In the genomic region with DNA sequence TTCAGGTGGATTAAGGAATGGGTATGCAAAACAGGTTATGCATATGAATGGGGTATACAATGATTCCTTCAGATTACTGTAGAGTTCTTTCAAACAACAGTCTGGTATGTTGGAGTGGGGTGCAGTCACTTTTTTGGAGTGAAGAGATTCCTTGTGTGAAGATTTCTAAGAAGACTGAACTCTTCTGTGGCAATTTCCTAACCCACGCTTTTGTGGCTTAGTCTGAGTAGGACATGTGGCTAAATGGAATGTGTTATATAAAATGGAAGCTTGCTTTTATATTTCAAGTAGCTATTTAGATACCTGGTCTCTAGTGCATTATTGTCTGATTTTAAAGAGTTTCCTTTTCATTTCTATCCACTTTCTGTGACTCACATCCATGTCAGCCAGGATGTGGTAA, we compare ENCODE assay signal across 19 mouse cellular contexts.
"Had no signal": no experiment of that assay in that cellular context is flagged by ENCODE, and none has a peak within 500 bp of the region (broad histone marks: within the 10 kb centered on the region; RNA-seq: fewer than 3 reads in every experiment).

No protein-coding gene starts in this region.

- ATAC-seq: liver, embryonic 12.5 days; midbrain, embryonic 13.5 days; midbrain, embryonic 16.5 days had no signal

- H3K4me3 ChIP-seq: kidney, embryonic 15.5 days; limb, embryonic 10.5 days; limb, embryonic 13.5 days; liver, embryonic 12.5 days; liver, embryonic 15.5 days; lung, embryonic 15.5 days; megakaryocyte, embryonic 14.5 days; midbrain, embryonic 10.5 days; midbrain, embryonic 13.5 days had no signal

- H3K4me2 ChIP-seq: kidney, embryonic 15.5 days; limb, embryonic 13.5 days; liver, embryonic 12.5 days; liver, embryonic 15.5 days; lung, embryonic 15.5 days; midbrain, embryonic 13.5 days had no signal

- H3K36me3 ChIP-seq: kidney, embryonic 15.5 days; limb, embryonic 10.5 days; limb, embryonic 13.5 days; liver, embryonic 12.5 days; liver, embryonic 15.5 days; lung, embryonic 15.5 days; midbrain, embryonic 10.5 days; midbrain, embryonic 13.5 days had no signal

- H3K27me3 ChIP-seq: kidney, embryonic 15.5 days; limb, embryonic 13.5 days; liver, embryonic 12.5 days; liver, embryonic 15.5 days; lung, embryonic 15.5 days; megakaryocyte, embryonic 14.5 days; midbrain, embryonic 13.5 days had no signal

- DNase-seq: kidney, adult 8-10 months; kidney, postnatal 10 days; kidney, postnatal 36 days; liver; lung, adult 18-20 months; lung, postnatal 10 days; lung, postnatal 36 days; thymus, adult 18-20 months; thymus, postnatal 36 days had no signal
